Comparison of ENCODE assay signal across 18 mouse cellular contexts in the genomic region with DNA sequence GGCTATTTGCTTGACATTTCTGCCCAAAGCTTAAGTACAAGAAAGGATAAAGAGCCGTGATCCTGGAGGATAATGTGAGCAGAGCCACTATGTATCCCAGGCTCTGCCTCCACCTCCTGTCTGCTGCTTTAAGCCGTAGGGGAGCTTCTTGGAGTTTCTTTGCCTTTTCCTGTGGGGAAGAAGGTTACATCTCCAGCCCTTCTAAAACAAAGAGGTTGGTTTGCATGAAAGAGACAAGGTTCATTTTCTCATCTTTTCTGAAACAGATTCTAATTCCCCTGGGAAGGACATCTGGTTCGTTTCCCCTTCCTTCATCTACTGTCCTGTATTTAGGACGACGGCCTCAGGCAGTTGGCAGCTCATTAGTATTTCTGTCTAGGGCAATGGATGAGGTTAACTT.
"Had no signal": no experiment of that assay in that cellular context is flagged by ENCODE, and none has a peak within 500 bp of the region (broad histone marks: within the 10 kb centered on the region; RNA-seq: fewer than 3 reads in every experiment).

No protein-coding gene starts in this region.

- H3K4me1 ChIP-seq: limb, embryonic 12.5 days; liver, embryonic 13.5 days; lung, embryonic 15.5 days; megakaryocyte, embryonic 14.5 days; neural tube, embryonic 13.5 days had no signal

- H3K4me3 ChIP-seq: layer of hippocampus, adult 2 months; limb, embryonic 12.5 days; liver, embryonic 13.5 days; lung, embryonic 15.5 days; megakaryocyte, embryonic 14.5 days; neural tube, embryonic 13.5 days had no signal

- H3K9ac ChIP-seq: limb, embryonic 12.5 days; liver, embryonic 13.5 days; liver, postnatal 0 days; lung, embryonic 15.5 days; neural tube, embryonic 13.5 days had no signal

- H3K4me2 ChIP-seq: limb, embryonic 12.5 days; liver, embryonic 13.5 days; lung, embryonic 15.5 days; neural tube, embryonic 13.5 days had no signal

- H3K36me3 ChIP-seq: limb, embryonic 12.5 days; liver, embryonic 13.5 days; lung, embryonic 15.5 days; neural tube, embryonic 13.5 days had no signal

- H3K9me3 ChIP-seq: limb, embryonic 12.5 days; liver, embryonic 13.5 days; lung, embryonic 15.5 days had no signal

- H3K27me3 ChIP-seq: limb, embryonic 12.5 days; liver, embryonic 13.5 days; lung, embryonic 15.5 days; megakaryocyte, embryonic 14.5 days; neural tube, embryonic 13.5 days had no signal

- ATAC-seq: liver, postnatal 0 days had no signal

- H3K27ac ChIP-seq: kidney, postnatal 0 days; layer of hippocampus, adult 2 months; limb, embryonic 12.5 days; liver, embryonic 13.5 days; lung, embryonic 15.5 days; macrophage; neural tube, embryonic 13.5 days had no signal

- DNase-seq: kidney, adult 11 months; kidney, adult 9 months; kidney, postnatal 4 days; liver; liver, embryonic 13.5 days; liver, postnatal 0 days; lung, postnatal 14 days; right cerebral cortex, adult 18-20 months; spleen, adult 18-20 months; thymus, adult 18-20 months; thymus, postnatal 14 days had no signal
